Mouse (Mus musculus) midbrain, embryonic 11.5 days (tissue): ENCODE results near the gene Sh3d19. TPM values are rescaled to one million over a fixed set of nuclear protein-coding genes. Genes with fewer than 3 reads are reported as not detected.

Experiments
- ATAC-seq: fragments of 200-750 bp; cut with Nextera tagmentation; 2 replicates; pipeline ENCODE4 v1.8.0; 2017; ENCODE audit warnings: moderate TSS enrichment, moderate library complexity; ENCODE audit not compliant: low FRiP score
- DNase-seq: peaks from one replicate; pipeline ENCODE4 v3.0.0; 2015; ENCODE audit warnings: low spot score; ENCODE audit errors: missing footprints
- H3K27ac ChIP-seq: fragments of 300-500 bp; sonication (generic); 2 replicates; pipeline ENCODE4 v1.5.1; 2014; ENCODE audit warnings: low read depth, low read length
- H3K27me3 ChIP-seq: fragments of 300-500 bp; sonication (generic); 2 replicates; pipeline ENCODE4 v1.6.1; 2014; ENCODE audit warnings: mild to moderate bottlenecking, low read length, moderate library complexity, mixed read lengths; ENCODE audit not compliant: control insufficient read depth, insufficient read depth
- H3K36me3 ChIP-seq: fragments of 300-500 bp; sonication (generic); 2 replicates; pipeline ENCODE4 v1.6.1; 2014; ENCODE audit warnings: mild to moderate bottlenecking, low read length, moderate library complexity, mixed read lengths; ENCODE audit not compliant: control insufficient read depth, insufficient read depth
- H3K4me1 ChIP-seq: fragments of 300-500 bp; sonication (generic); 2 replicates; pipeline ENCODE4 v1.6.1; 2014; ENCODE audit warnings: low read length; ENCODE audit not compliant: control insufficient read depth, insufficient read depth
- H3K4me2 ChIP-seq: fragments of 300-500 bp; sonication (generic); 2 replicates; pipeline ENCODE4 v1.6.1; 2014; ENCODE audit warnings: mild to moderate bottlenecking, moderate library complexity
- H3K4me3 ChIP-seq: fragments of 300-500 bp; sonication (generic); 2 replicates; pipeline ENCODE4 v1.5.1; 2014; ENCODE audit warnings: low read depth, low read length
- H3K9ac ChIP-seq: fragments of 300-500 bp; sonication (generic); 2 replicates; pipeline ENCODE4 v1.6.1; 2014; ENCODE audit warnings: low read length
- H3K9me3 ChIP-seq: fragments of 300-500 bp; sonication (generic); 2 replicates; pipeline ENCODE4 v1.6.1; 2016; ENCODE audit warnings: low read length; ENCODE audit not compliant: control insufficient read depth
- WGBS: fragments of 180-500 bp; shearing (Covaris S2); extraction: QIAGEN DNeasy Blood & Tissue Kit; methylation state at CpG from one replicate; pipeline ENCODE4 v1.1.7; 2014; 5-methylcytosine and 5-hydroxymethylcytosine counted together
- polyA plus RNA-seq: library from polyadenylated mRNA; unstranded; fragments of >200 nt; fragmentation: Nextera tagmentation; extraction: Ambion mirVana; gene quantifications from 2 replicates; pipeline ENCODE4 v1.2.1, GENCODE M21; 2014

Gene Sh3d19
- polyA plus RNA-seq, 1 experiment from 2014 or later: 6.8 TPM

DNA sequence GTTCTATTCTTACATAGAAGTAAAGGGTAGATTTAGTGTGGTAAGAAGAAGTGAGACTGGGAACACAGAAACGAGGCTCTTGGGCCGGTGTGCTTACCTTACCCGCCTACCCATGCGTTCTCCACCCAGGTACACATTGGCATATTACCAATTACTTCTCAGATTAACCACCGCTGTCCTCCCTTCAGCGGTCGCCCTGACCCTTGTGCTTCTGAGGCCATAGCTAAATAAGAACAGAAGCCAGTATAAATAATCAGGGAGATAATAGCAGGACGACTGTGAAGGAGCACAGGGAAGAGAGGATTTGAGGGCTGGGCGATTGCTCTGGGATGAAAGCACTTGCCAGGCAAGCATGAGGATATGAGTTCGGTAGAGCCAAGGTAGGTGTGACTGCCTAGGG lies 42.9 kb downstream of the Sh3d19 start:
- H3K36me3 ChIP-seq: no peaks in the 10 kb centered on the region
- H3K27ac ChIP-seq: no peak overlapping the region
- ATAC-seq (no peak), DNase-seq (no peak)
- H3K9ac ChIP-seq: no peak overlapping the region
- H3K4me1 ChIP-seq: no peaks in the 10 kb centered on the region
- WGBS: 88% methylated on average over 10 of the region's 10 CpGs
- H3K4me3 ChIP-seq: no peak overlapping the region
- no peaks in the 10 kb centered on the region for H3K27me3 ChIP-seq
- no peaks in the 10 kb centered on the region for H3K9me3 ChIP-seq
- H3K4me2 ChIP-seq: no peak overlapping the region

- Histone ChIP-seq H3K27ac (no peak overlapping the region), H3K4me3 (no peak overlapping the region), H3K4me2 (no peak overlapping the region), H3K27me3 (no peaks in the 10 kb centered on the region), H3K9me3 (no peaks in the 10 kb centered on the region), H3K9ac (no peak overlapping the region), H3K4me1 (no peaks in the 10 kb centered on the region), H3K36me3 (no peaks in the 10 kb centered on the region)
- 98% methylated on average over 1 of the region's 1 CpGs for WGBS
- DNase-seq (no peak), ATAC-seq (no peak)
These were observed 46.1 kb downstream of the Sh3d19 start for GRCm38 (mm10) chr3:86016965-86017364.

DNA sequence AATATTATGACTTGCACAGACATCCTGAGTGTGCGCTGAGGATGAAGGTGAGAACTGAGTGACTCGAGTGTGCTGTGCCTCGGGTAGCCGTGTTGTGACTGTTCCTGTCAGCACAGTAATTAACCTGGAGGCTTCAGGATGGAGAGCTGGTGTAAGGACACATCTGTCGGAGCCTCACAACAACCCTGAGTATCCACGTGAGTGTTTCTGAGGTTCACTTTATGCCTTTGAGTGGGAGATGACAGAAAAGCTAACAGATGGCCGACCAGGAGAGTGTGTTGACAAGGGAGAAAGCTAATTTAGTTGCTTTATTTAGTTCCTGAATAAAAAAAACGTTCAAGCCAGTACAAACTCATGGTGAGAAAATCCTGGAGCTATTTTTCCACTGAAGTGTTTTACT lies 46.6 kb downstream of the Sh3d19 start:
- no peaks in the 10 kb centered on the region for H3K4me1 ChIP-seq
- no peaks in the 10 kb centered on the region for H3K36me3 ChIP-seq
- ATAC-seq: no peak
- H3K4me3 ChIP-seq: no peak overlapping the region
- no peaks in the 10 kb centered on the region for H3K27me3 ChIP-seq
- no peak overlapping the region for H3K27ac ChIP-seq
- H3K4me2 ChIP-seq: no peak overlapping the region
- H3K9me3 ChIP-seq: no peaks in the 10 kb centered on the region
- DNase-seq: no peak
- 87% methylated on average over 8 of the region's 8 CpGs for WGBS
- H3K9ac ChIP-seq: no peak overlapping the region

DNA sequence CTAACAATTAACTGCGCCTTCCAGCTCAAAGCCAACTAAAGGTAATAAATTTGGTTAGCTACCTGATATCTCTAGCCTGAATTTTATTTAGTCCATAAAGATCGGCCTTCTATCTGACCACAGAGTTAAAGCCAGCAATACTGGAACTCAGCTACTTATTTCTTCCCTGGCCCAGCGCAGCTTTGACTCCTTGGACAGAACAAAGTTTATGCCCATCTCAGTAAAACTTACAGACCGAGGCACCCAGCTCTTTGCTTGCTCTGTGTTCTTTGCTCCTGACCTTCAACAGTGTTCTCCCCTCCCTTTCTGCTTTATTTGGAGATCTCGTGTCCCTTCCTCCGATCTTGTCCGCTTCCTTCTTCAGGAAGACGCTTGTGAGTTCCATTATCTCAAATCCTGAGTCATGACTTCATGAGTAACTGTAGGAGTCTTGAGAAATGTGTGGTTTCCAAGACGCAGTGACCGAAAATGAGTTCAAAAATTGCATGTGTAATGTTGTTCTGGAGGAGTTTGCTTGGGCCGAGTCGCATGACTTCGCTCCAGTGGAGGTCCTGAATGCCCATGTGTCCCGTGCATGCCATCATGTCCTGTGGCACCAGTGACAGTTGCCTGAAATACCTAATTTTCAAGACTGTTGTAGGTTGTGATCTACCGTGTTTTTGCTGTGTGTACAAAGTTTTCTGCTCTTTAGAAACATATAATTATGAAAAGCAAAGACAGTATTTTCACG lies 50.2 kb downstream of the Sh3d19 start:
- Histone ChIP-seq H3K4me2 (no peak overlapping the region), H3K36me3 (no peaks in the 10 kb centered on the region), H3K9ac (no peak overlapping the region), H3K9me3 (no peaks in the 10 kb centered on the region), H3K4me3 (no peak overlapping the region), H3K27me3 (no peaks in the 10 kb centered on the region), H3K4me1 (no peaks in the 10 kb centered on the region), H3K27ac (no peak overlapping the region)
- DNase-seq: no peak
- ATAC-seq: no peak
- WGBS: 94% methylated on average over 16 of the region's 16 CpGs

DNA sequence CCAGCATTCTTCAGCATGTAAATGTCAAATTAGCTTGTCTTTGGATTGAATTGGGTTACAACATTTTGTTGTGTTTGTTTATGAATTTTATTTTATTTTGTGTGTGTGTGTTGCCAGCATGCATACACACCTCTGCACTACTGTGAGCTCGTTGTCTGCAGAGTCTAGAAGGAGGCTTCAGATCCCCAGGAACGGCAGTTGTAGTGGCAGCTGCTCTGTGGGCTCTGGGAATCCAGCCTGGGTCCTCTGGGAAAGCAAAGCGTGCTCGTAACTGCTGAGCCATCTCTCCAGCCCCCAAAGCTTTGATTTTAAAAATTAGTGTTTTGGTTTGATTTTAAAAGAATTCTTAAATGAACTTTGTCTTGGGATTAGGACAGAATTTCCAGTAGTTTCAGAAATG lies 50.7 kb downstream of the Sh3d19 start:
- Histone ChIP-seq H3K9ac (no peak overlapping the region), H3K36me3 (no peaks in the 10 kb centered on the region), H3K4me1 (no peaks in the 10 kb centered on the region), H3K9me3 (no peaks in the 10 kb centered on the region), H3K4me3 (no peak overlapping the region), H3K27me3 (no peaks in the 10 kb centered on the region), H3K4me2 (no peak overlapping the region), H3K27ac (no peak overlapping the region)
- no peak for DNase-seq
- no peak for ATAC-seq
- 78% methylated on average over 4 of the region's 4 CpGs for WGBS

- no peak overlapping the region for H3K4me2 ChIP-seq
- DNase-seq (no peak), ATAC-seq (no peak)
- H3K4me1 ChIP-seq: no peaks in the 10 kb centered on the region
- H3K9me3 ChIP-seq: no peaks in the 10 kb centered on the region
- WGBS: 94% methylated on average over 12 of the region's 12 CpGs
- no peak overlapping the region for H3K9ac ChIP-seq
- H3K27me3 ChIP-seq: no peaks in the 10 kb centered on the region
- no peaks in the 10 kb centered on the region for H3K36me3 ChIP-seq
- no peak overlapping the region for H3K27ac ChIP-seq
- H3K4me3 ChIP-seq: no peak overlapping the region
These were observed 53.3 kb downstream of the Sh3d19 start for GRCm38 (mm10) chr3:86024065-86024795.

- no peak for ATAC-seq
- no peak for DNase-seq
- no peak overlapping the region for H3K9ac ChIP-seq
- 95% methylated on average over 20 of the region's 20 CpGs for WGBS
- no peak overlapping the region for H3K4me3 ChIP-seq
- no peaks in the 10 kb centered on the region for H3K36me3 ChIP-seq
- no peaks in the 10 kb centered on the region for H3K27me3 ChIP-seq
- no peaks in the 10 kb centered on the region for H3K4me1 ChIP-seq
- no peak overlapping the region for H3K27ac ChIP-seq
- no peak overlapping the region for H3K4me2 ChIP-seq
- no peaks in the 10 kb centered on the region for H3K9me3 ChIP-seq
These were observed 54.6 kb downstream of the Sh3d19 start for GRCm38 (mm10) chr3:86025341-86026137.

DNA sequence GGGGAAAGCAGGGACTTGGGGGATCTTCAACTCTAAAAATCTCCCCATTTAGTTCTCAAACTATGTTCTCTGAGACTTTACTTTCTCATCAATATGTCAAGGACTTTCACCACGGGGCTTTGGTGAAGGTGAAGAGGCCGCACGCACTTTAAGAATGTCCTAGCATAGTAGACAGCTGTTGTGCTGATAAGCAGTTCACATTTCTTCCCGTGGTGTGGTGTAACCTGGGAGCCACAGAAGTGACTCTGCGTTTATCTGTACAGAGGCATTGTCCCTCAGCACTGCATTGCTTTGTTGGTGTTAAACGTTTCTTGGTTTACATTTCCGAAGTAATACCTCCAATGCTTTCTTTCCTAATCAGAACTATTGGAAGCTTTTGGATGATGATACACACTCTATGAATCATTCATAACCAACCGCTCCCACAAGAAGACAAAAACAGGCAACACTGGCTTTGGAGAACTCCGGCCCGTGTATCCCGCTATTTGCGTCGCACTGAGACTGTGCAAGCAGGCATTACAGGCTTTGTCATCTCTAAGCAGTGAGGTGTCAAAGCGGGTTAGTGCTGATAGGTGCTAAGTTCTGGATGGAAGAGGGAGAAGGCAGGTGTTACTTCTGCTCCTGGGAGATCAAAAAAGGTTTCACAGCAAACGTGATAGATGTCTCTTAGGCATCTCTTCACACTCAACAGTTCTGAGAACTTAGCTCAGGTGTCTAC lies 57.9 kb downstream of the Sh3d19 start:
- ATAC-seq (no peak), DNase-seq (no peak)
- Histone ChIP-seq H3K4me3 (no peak overlapping the region), H3K27ac (no peak overlapping the region), H3K4me2 (no peak overlapping the region), H3K27me3 (no peaks in the 10 kb centered on the region), H3K9me3 (no peaks in the 10 kb centered on the region), H3K4me1 (no peaks in the 10 kb centered on the region), H3K9ac (no peak overlapping the region), H3K36me3 (no peaks in the 10 kb centered on the region)
- 92% methylated on average over 15 of the region's 15 CpGs for WGBS
